Mouse (Mus musculus) testis, adult 2 months (tissue): ENCODE measurements around the gene Slc22a8. TPM values are rescaled to one million over a fixed set of nuclear protein-coding genes. Genes with fewer than 3 reads are reported as not detected.

Experiments used
- H3K27ac ChIP-seq: fragments of 200-500 bp; 2 replicates; pipeline ENCODE4 v1.5.1; 2012; ENCODE audit warnings: low read depth, low read length; ENCODE audit not compliant: control insufficient read depth, insufficient read depth
- H3K27me3 ChIP-seq: fragments of 200-500 bp; 2 replicates; pipeline ENCODE4 v1.6.1; 2012; ENCODE audit warnings: mild to moderate bottlenecking, low read length, moderate library complexity; ENCODE audit not compliant: control insufficient read depth, insufficient read depth
- H3K36me3 ChIP-seq: fragments of 200-500 bp; 2 replicates; pipeline ENCODE4 v1.6.1; 2012; ENCODE audit warnings: mild to moderate bottlenecking, low read length; ENCODE audit not compliant: control insufficient read depth, insufficient read depth
- H3K4me1 ChIP-seq: fragments of 200-500 bp; 2 replicates; pipeline ENCODE4 v1.6.1; 2012; ENCODE audit warnings: low read length; ENCODE audit not compliant: control insufficient read depth, insufficient read depth
- H3K4me3 ChIP-seq: fragments of 200-500 bp; 2 replicates; pipeline ENCODE4 v1.5.1; 2012; ENCODE audit warnings: low read depth, mild to moderate bottlenecking, low read length, moderate library complexity, mixed read lengths; ENCODE audit not compliant: control insufficient read depth
- CTCF ChIP-seq: fragments of 200-500 bp; IDR thresholded peaks from 2 replicates; pipeline ENCODE4 v1.5.1; 2012; ENCODE audit warnings: low read depth, mild to moderate bottlenecking, inconsistent platforms, low read length, moderate library complexity; ENCODE audit not compliant: control insufficient read depth, insufficient read depth, insufficient replicate concordance
- POLR2A ChIP-seq: fragments of 200-500 bp; IDR thresholded peaks from 2 replicates; pipeline ENCODE4 v1.6.1; 2012; ENCODE audit warnings: low read depth, mild to moderate bottlenecking, inconsistent platforms, low read length, moderate library complexity; ENCODE audit not compliant: control insufficient read depth
- polyA plus RNA-seq: library from polyadenylated mRNA; depleted of rRNA; stranded (reverse); fragments of >200 nt; gene quantifications from 2 replicates; pipeline ENCODE4 v1.2.3, GENCODE M21; 2012

Slc22a8 gene
- polyA plus RNA-seq, 1 experiment = 0.05 TPM

- Histone ChIP-seq H3K36me3 (no peaks in the 10 kb centered on the region), H3K27me3 (no peaks in the 10 kb centered on the region), H3K4me3 (no peak overlapping the region), H3K27ac (no peak overlapping the region), H3K4me1 (no peaks in the 10 kb centered on the region; the same call in 1 of the 2 replicates)
- TF ChIP-seq POLR2A (no peak), CTCF (no peak)
These were observed 6.2 kb downstream of the Slc22a8 start for GRCm38 (mm10) chr19:8597269-8597668.

- no peak for TF ChIP-seq CTCF
- TF ChIP-seq POLR2A = no peak
- no peaks in the 10 kb centered on the region for H3K27me3 ChIP-seq
- no peak overlapping the region for H3K27ac ChIP-seq
- no peaks in the 10 kb centered on the region; the same call in 1 of the 2 replicates for H3K4me1 ChIP-seq
- no peak overlapping the region for H3K4me3 ChIP-seq
- H3K36me3 ChIP-seq = no peaks in the 10 kb centered on the region
These were observed 8.2 kb downstream of the Slc22a8 start for GRCm38 (mm10) chr19:8599229-8599628.

- Histone ChIP-seq H3K4me3 (no peak overlapping the region), H3K27ac (no peak overlapping the region), H3K4me1 (no peaks in the 10 kb centered on the region), H3K36me3 (no peaks in the 10 kb centered on the region), H3K27me3 (no peaks in the 10 kb centered on the region)
- TF ChIP-seq POLR2A (no peak), CTCF (no peak)
These were observed 10.9 kb downstream of the Slc22a8 start for GRCm38 (mm10) chr19:8601922-8602321.

DNA sequence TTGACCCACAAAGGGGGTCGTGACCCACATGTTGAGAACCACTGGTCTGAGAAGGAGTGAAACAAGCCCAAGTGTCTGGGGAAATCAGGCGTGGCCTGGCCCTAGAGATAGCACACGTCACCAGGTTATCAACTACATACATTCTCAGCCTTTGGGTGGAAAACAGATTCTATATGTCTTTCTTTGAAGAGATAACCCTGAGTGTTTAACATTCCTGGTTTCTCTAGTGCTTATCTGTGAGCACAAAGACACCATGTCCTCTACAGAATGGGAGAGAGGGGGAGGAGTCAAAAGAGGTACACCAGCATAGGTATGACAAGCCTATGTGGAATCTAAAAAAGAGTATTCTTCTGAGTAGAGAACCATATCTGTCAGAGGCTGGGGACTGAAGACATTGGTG is 11.9 kb downstream of the Slc22a8 start:
- H3K4me3 ChIP-seq = no peak overlapping the region
- TF ChIP-seq CTCF (no peak), POLR2A (no peak)
- H3K27me3 ChIP-seq = no peaks in the 10 kb centered on the region
- H3K27ac ChIP-seq = no peak overlapping the region
- H3K4me1 ChIP-seq = no peaks in the 10 kb centered on the region
- no peaks in the 10 kb centered on the region for H3K36me3 ChIP-seq

- no peak for TF ChIP-seq CTCF
- no peaks in the 10 kb centered on the region for H3K36me3 ChIP-seq
- no peaks in the 10 kb centered on the region for H3K27me3 ChIP-seq
- H3K4me1 ChIP-seq = no peaks in the 10 kb centered on the region
- H3K4me3 ChIP-seq = no peak overlapping the region
- H3K27ac ChIP-seq = no peak overlapping the region
These were observed 13.6 kb downstream of the Slc22a8 start for GRCm38 (mm10) chr19:8604536-8605240.

GRCm38 (mm10) chr19:8605241-8605558 is 14.1 kb downstream of the Slc22a8 start:
- H3K4me3 ChIP-seq = no peak overlapping the region
- no peaks in the 10 kb centered on the region for H3K36me3 ChIP-seq
- H3K27me3 ChIP-seq = no peaks in the 10 kb centered on the region
- no peak overlapping the region for H3K27ac ChIP-seq
- no peaks in the 10 kb centered on the region for H3K4me1 ChIP-seq
- TF ChIP-seq CTCF (no peak), POLR2A (no peak)

DNA sequence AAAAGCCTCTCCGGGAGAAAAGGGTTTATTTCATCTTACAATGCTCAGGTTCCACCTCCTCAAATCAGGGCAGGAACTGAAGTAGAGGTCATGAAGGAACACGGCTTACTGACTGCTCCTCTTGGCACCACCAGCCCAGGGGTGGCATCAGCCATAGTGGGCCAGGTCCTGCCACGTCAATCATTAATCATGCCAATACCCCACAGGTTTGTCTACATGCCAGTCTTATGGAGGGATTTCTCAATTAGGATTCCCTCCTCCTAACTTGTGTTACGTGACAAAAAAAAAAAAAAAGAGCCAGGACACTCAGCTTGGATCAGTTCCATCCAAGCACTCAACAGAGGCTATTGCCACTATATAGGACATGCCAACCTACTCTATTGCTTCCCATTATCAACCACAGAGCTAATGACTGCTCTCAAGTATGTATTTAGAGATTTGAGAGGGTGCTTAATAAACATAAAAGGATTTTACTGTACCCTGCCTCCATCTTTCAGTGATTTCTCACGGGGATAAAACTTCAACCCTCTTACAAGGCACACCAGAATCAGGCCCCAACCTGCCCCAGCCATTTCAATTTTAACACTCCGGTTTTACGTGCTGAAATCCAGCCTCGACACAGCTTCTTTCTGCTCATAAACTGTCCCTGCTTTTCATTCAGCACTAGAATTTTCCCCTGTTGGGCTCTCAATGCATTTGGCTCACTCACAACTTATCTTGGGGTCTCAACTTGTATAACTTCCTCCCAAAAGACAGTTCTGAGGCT is 20.5 kb downstream of the Slc22a8 start:
- Histone ChIP-seq H3K36me3 (no peaks in the 10 kb centered on the region), H3K27ac (no peak overlapping the region), H3K27me3 (no peaks in the 10 kb centered on the region), H3K4me3 (no peak overlapping the region), H3K4me1 (no peaks in the 10 kb centered on the region)
- TF ChIP-seq CTCF (no peak), POLR2A (no peak)
